Mouse (Mus musculus): ENCODE measurements around the gene Ivns1abp. TPM values are rescaled to one million over a fixed set of nuclear protein-coding genes. Genes with fewer than 3 reads are reported as not detected.

Ivns1abp gene
- polyA plus RNA-seq, 1 experiment from 2014 or later: 215 TPM

- H3K4me3 ChIP-seq (replicated peaks; ENCODE audit: low read length): no peak overlapping the region
- no peak overlapping the region for H3K4me2 ChIP-seq (ENCODE audit: low read depth, low read length)
- no peak for ATAC-seq (ENCODE audit: insufficient read depth, low FRiP score)
- peaks cover 9% of the 10 kb centered on the region; the same call in 1 of the 2 replicates for H3K36me3 ChIP-seq (ENCODE audit: control insufficient read depth, insufficient read depth, low read length)
- H3K27me3 ChIP-seq (ENCODE audit: control insufficient read depth, insufficient read depth, low read length): no peaks in the 10 kb centered on the region
- H3K9me3 ChIP-seq (replicated peaks; ENCODE audit: control insufficient read depth, low read length): no peaks in the 10 kb centered on the region
- H3K27ac ChIP-seq (ENCODE audit: low read length): no peak overlapping the region
- H3K4me1 ChIP-seq (ENCODE audit: control insufficient read depth, insufficient read depth, low read length): no peaks in the 10 kb centered on the region
- 76% methylated on average over 3 of the region's 3 CpGs for WGBS
- H3K9ac ChIP-seq (ENCODE audit: low read length): no peak overlapping the region
Measured at GRCm38 (mm10) chr1:151370573-151370972, 26.3 kb downstream of the Ivns1abp start.

GRCm38 (mm10) chr1:151371543-151371942 is 27.3 kb downstream of the Ivns1abp start:
- WGBS: 77% methylated on average over 5 of the region's 5 CpGs
- H3K36me3 ChIP-seq (ENCODE audit: control insufficient read depth, insufficient read depth, low read length): peaks cover 9% of the 10 kb centered on the region; the same call in 1 of the 2 replicates
- H3K4me1 ChIP-seq (ENCODE audit: control insufficient read depth, insufficient read depth, low read length): no peaks in the 10 kb centered on the region
- no peaks in the 10 kb centered on the region for H3K9me3 ChIP-seq (replicated peaks; ENCODE audit: control insufficient read depth, low read length)
- no peak overlapping the region for H3K9ac ChIP-seq (ENCODE audit: low read length)
- H3K4me2 ChIP-seq (ENCODE audit: low read depth, low read length): no peak overlapping the region
- no peak for ATAC-seq (ENCODE audit: insufficient read depth, low FRiP score)
- H3K27me3 ChIP-seq (ENCODE audit: control insufficient read depth, insufficient read depth, low read length): no peaks in the 10 kb centered on the region
- H3K27ac ChIP-seq (ENCODE audit: low read length): no peak overlapping the region
- H3K4me3 ChIP-seq (replicated peaks; ENCODE audit: low read length): no peak overlapping the region

GRCm38 (mm10) chr1:151372823-151373222 is 28.5 kb downstream of the Ivns1abp start:
- 85% methylated on average over 1 of the region's 1 CpGs for WGBS
- H3K9ac ChIP-seq (ENCODE audit: low read length): no peak overlapping the region

GRCm38 (mm10) chr1:151377353-151377752 is 33.1 kb downstream of the Ivns1abp start:
- no peak overlapping the region for H3K4me2 ChIP-seq (ENCODE audit: low read depth, low read length)
- no peaks in the 10 kb centered on the region for H3K9me3 ChIP-seq (replicated peaks; ENCODE audit: control insufficient read depth, low read length)
- H3K27me3 ChIP-seq (ENCODE audit: control insufficient read depth, insufficient read depth, low read length): no peaks in the 10 kb centered on the region
- H3K4me1 ChIP-seq (ENCODE audit: control insufficient read depth, insufficient read depth, low read length): no peaks in the 10 kb centered on the region
- ATAC-seq (ENCODE audit: insufficient read depth, low FRiP score): no peak
- H3K36me3 ChIP-seq (ENCODE audit: control insufficient read depth, insufficient read depth, low read length): no peaks in the 10 kb centered on the region; the same call in 1 of the 2 replicates
- 84% methylated on average over 3 of the region's 3 CpGs for WGBS
- H3K9ac ChIP-seq (ENCODE audit: low read length): no peak overlapping the region
- H3K27ac ChIP-seq (ENCODE audit: low read length): no peak overlapping the region
- no peak overlapping the region for H3K4me3 ChIP-seq (replicated peaks; ENCODE audit: low read length)

More at GRCm38 (mm10) chr1:151372823-151373222, 28.5 kb downstream of the Ivns1abp start:
- Histone ChIP-seq H3K4me1 (ENCODE audit: control insufficient read depth, insufficient read depth, low read length) (no peaks in the 10 kb centered on the region), H3K27ac (ENCODE audit: low read length) (no peak overlapping the region), H3K27me3 (ENCODE audit: control insufficient read depth, insufficient read depth, low read length) (no peaks in the 10 kb centered on the region), H3K4me2 (ENCODE audit: low read depth, low read length) (no peak overlapping the region), H3K4me3 (replicated peaks; ENCODE audit: low read length) (no peak overlapping the region), H3K9me3 (replicated peaks; ENCODE audit: control insufficient read depth, low read length) (no peaks in the 10 kb centered on the region), H3K36me3 (ENCODE audit: control insufficient read depth, insufficient read depth, low read length) (peaks cover 7% of the 10 kb centered on the region; the same call in 1 of the 2 replicates)
- no peak for ATAC-seq (ENCODE audit: insufficient read depth, low FRiP score)

- Histone ChIP-seq H3K4me2 (ENCODE audit: low read depth, low read length) (no peak overlapping the region), H3K4me1 (ENCODE audit: control insufficient read depth, insufficient read depth, low read length) (no peaks in the 10 kb centered on the region), H3K27me3 (ENCODE audit: control insufficient read depth, insufficient read depth, low read length) (no peaks in the 10 kb centered on the region), H3K27ac (ENCODE audit: low read length) (no peak overlapping the region), H3K4me3 (replicated peaks; ENCODE audit: low read length) (no peak overlapping the region), H3K9me3 (replicated peaks; ENCODE audit: control insufficient read depth, low read length) (no peaks in the 10 kb centered on the region), H3K9ac (ENCODE audit: low read length) (no peak overlapping the region), H3K36me3 (ENCODE audit: control insufficient read depth, insufficient read depth, low read length) (peaks cover 6% of the 10 kb centered on the region; the same call in 1 of the 2 replicates)
- no peak for ATAC-seq (ENCODE audit: insufficient read depth, low FRiP score)
- WGBS: 100% methylated on average over 1 of the region's 1 CpGs
Measured at GRCm38 (mm10) chr1:151390029-151390428, 45.8 kb downstream of the Ivns1abp start.

GRCm38 (mm10) chr1:151409827-151410226 is 65.5 kb downstream of the Ivns1abp start:
- H3K36me3 ChIP-seq (ENCODE audit: control insufficient read depth, insufficient read depth, low read length): peaks cover 2% of the 10 kb centered on the region; the same call in 1 of the 2 replicates
- no peak overlapping the region for H3K27ac ChIP-seq (ENCODE audit: low read length)
- ATAC-seq (ENCODE audit: insufficient read depth, low FRiP score): no peak
- WGBS: 71% methylated on average over 3 of the region's 3 CpGs
- no peak overlapping the region for H3K4me3 ChIP-seq (replicated peaks; ENCODE audit: low read length)
- H3K4me1 ChIP-seq (ENCODE audit: control insufficient read depth, insufficient read depth, low read length): no peaks in the 10 kb centered on the region
- H3K27me3 ChIP-seq (ENCODE audit: control insufficient read depth, insufficient read depth, low read length): no peaks in the 10 kb centered on the region
- H3K9ac ChIP-seq (ENCODE audit: low read length): no peak overlapping the region
- no peaks in the 10 kb centered on the region for H3K9me3 ChIP-seq (replicated peaks; ENCODE audit: control insufficient read depth, low read length)
- no peak overlapping the region for H3K4me2 ChIP-seq (ENCODE audit: low read depth, low read length)

Other genes starting within 250 kb of the Ivns1abp start
- gene Gm47985, start 161.9 kb upstream of the Ivns1abp start, polyA plus RNA-seq (2015; fragmentation: Nextera tagmentation; extraction: Ambion mirVana): 0.08 and 0.15 TPM in 2 replicates
- gene Gm8947, start 152.1 kb upstream of the Ivns1abp start, polyA plus RNA-seq (2015; fragmentation: Nextera tagmentation; extraction: Ambion mirVana): 0.10 and 0.15 TPM in 2 replicates
- gene Gm47995, start 146.0 kb upstream of the Ivns1abp start, polyA plus RNA-seq (2015; fragmentation: Nextera tagmentation; extraction: Ambion mirVana): not detected in 2 replicates
- gene 3110040M04Rik, start 140.4 kb upstream of the Ivns1abp start, polyA plus RNA-seq (2015; fragmentation: Nextera tagmentation; extraction: Ambion mirVana): 0.14 TPM in 1 of 2 replicates, not detected in the other
- not detected in 2 replicates for gene Gm47996, start 134.3 kb upstream of the Ivns1abp start, polyA plus RNA-seq (2015; fragmentation: Nextera tagmentation; extraction: Ambion mirVana)
- gene Swt1, start 84.0 kb downstream of the Ivns1abp start, polyA plus RNA-seq (2015; fragmentation: Nextera tagmentation; extraction: Ambion mirVana): 19.7 and 32.4 TPM in 2 replicates
- gene Trmt1l, start 84.1 kb downstream of the Ivns1abp start, polyA plus RNA-seq (2015; fragmentation: Nextera tagmentation; extraction: Ambion mirVana): 30.7 and 33.8 TPM in 2 replicates
- gene Rnf2, start 156.5 kb downstream of the Ivns1abp start, polyA plus RNA-seq (2015; fragmentation: Nextera tagmentation; extraction: Ambion mirVana): 69.9 and 74.1 TPM in 2 replicates
- 22.7 and 25.0 TPM in 2 replicates for gene Fam129a, start 226.7 kb downstream of the Ivns1abp start, polyA plus RNA-seq (2015; fragmentation: Nextera tagmentation; extraction: Ambion mirVana)

All from stomach, embryonic 16.5 days (tissue).